Mouse (Mus musculus) CH12.LX (cell line): ENCODE results near the gene Dnajc17. TPM values are rescaled to one million over a fixed set of nuclear protein-coding genes. Genes with fewer than 3 reads are reported as not detected.

ENCODE experiments used
- DNase-seq: peaks from one replicate; pipeline ENCODE4 v3.0.0-alpha.2; 2013; ENCODE audit errors: extremely low read depth
- H3K27ac ChIP-seq: 2 replicates; pipeline ENCODE4 v1.5.1; 2012; ENCODE audit warnings: low read depth, mild to moderate bottlenecking, control low read depth, moderate library complexity; ENCODE audit not compliant: insufficient read depth
- H3K27me3 ChIP-seq: replicated peaks from 2 replicates; pipeline ENCODE3; 2012; ENCODE audit warnings: inconsistent platforms
- H3K36me3 ChIP-seq, 2 experiments: replicated peaks in 1 of 2; 2 replicates each; pipeline versions ENCODE3 to v1.6.1; 2012; ENCODE audit warnings: inconsistent platforms in 1 of 2, low read length in 1 of 2, mild to moderate bottlenecking in 1 of 2, mixed read lengths in 1 of 2, moderate library complexity in 1 of 2; ENCODE audit not compliant: control insufficient read depth in 1 of 2, insufficient read depth in 1 of 2
- H3K4me1 ChIP-seq, 2 experiments: 2 replicates each; pipeline ENCODE4 v1.6.1; 2012; ENCODE audit warnings: inconsistent platforms in 1 of 2, moderate library complexity in 1 of 2; ENCODE audit not compliant: insufficient read depth in 2 of 2, control insufficient read depth in 1 of 2
- H3K4me2 ChIP-seq: 2 replicates; pipeline ENCODE4 v1.6.1; 2012; ENCODE audit warnings: low read depth, mild to moderate bottlenecking, control low read depth; ENCODE audit not compliant: poor library complexity, insufficient read depth, severe bottlenecking
- H3K4me3 ChIP-seq, 3 experiments: fragments of 150-350 bp in 1 of 3; sonication (generic) in 1 of 3; replicated peaks in 1 of 3; 2 replicates each; pipeline versions ENCODE3 to v1.5.1; 2011 to 2012; ENCODE audit warnings: low read depth in 2 of 3, low read length in 2 of 3, mild to moderate bottlenecking in 2 of 3, moderate library complexity in 2 of 3, control low read depth in 1 of 3, improper control_type of control experiment in 1 of 3, inconsistent platforms in 1 of 3, mixed read lengths in 1 of 3; ENCODE audit not compliant: poor library complexity in 1 of 3
- H3K79me2 ChIP-seq: replicated peaks from 2 replicates; pipeline ENCODE4 v1.6.1; 2012; ENCODE audit warnings: mild to moderate bottlenecking, moderate library complexity; ENCODE audit not compliant: control insufficient read depth, poor library complexity, insufficient read depth, severe bottlenecking; ENCODE audit errors: extremely low read depth
- H3K9ac ChIP-seq: 2 replicates; pipeline ENCODE4 v1.6.1; 2012; ENCODE audit warnings: low read depth, mild to moderate bottlenecking, control low read depth, moderate library complexity; ENCODE audit not compliant: insufficient read depth
- H3K9me3 ChIP-seq: replicated peaks from 2 replicates; pipeline ENCODE3; 2012; ENCODE audit warnings: low read length, inconsistent platforms, mixed read lengths
- BHLHE40 ChIP-seq: IDR thresholded peaks from 2 replicates; pipeline ENCODE4 v1.6.1; 2011; ENCODE audit warnings: mild to moderate bottlenecking, low read depth, low read length, improper control_type of control experiment
- CHD1 ChIP-seq: IDR thresholded peaks from 2 replicates; pipeline ENCODE4 v1.6.1; 2012; ENCODE audit warnings: low read depth, low read length, improper control_type of control experiment, inconsistent platforms
- CTCF ChIP-seq, 2 experiments: IDR thresholded peaks in 1 of 2; conservative IDR thresholded peaks in 1 of 2; 2 replicates each; pipeline ENCODE4 v1.5.1; 2011 to 2012; ENCODE audit warnings: low read depth in 2 of 2, low read length in 2 of 2, improper control_type of control experiment in 1 of 2, inconsistent platforms in 1 of 2, mild to moderate bottlenecking in 1 of 2, moderate library complexity in 1 of 2
- ELF1 ChIP-seq: IDR thresholded peaks from 2 replicates; pipeline ENCODE4 v1.6.1; 2014; ENCODE audit warnings: low read depth, mild to moderate bottlenecking, inconsistent platforms, low read length, improper control_type of control experiment
- ETS1 ChIP-seq: conservative IDR thresholded peaks from 2 replicates; pipeline ENCODE4 v1.6.1; 2012; ENCODE audit warnings: low read depth, mild to moderate bottlenecking, inconsistent platforms, low read length, improper control_type of control experiment, moderate library complexity
- HCFC1 ChIP-seq: IDR thresholded peaks from 2 replicates; pipeline ENCODE4 v1.6.1; 2012; ENCODE audit warnings: low read depth, mild to moderate bottlenecking, inconsistent platforms, low read length, improper control_type of control experiment
- JUND ChIP-seq: conservative IDR thresholded peaks from 2 replicates; pipeline ENCODE4 v1.6.1; 2011; ENCODE audit warnings: low read depth, low read length, improper control_type of control experiment
- MAFK ChIP-seq: IDR thresholded peaks from 2 replicates; pipeline ENCODE4 v1.6.1; 2011; ENCODE audit warnings: low read length, improper control_type of control experiment; ENCODE audit not compliant: insufficient replicate concordance
- MAX ChIP-seq: IDR thresholded peaks from 2 replicates; pipeline ENCODE4 v1.6.1; 2011; ENCODE audit warnings: low read length, improper control_type of control experiment
- MEF2A ChIP-seq: IDR thresholded peaks from 2 replicates; pipeline ENCODE4 v1.6.1; 2014; ENCODE audit warnings: low read depth, mild to moderate bottlenecking, inconsistent platforms, low read length, improper control_type of control experiment, borderline replicate concordance
- NRF1 ChIP-seq: IDR thresholded peaks from 2 replicates; pipeline ENCODE4 v1.6.1; 2014; ENCODE audit warnings: low read depth, mild to moderate bottlenecking, inconsistent platforms, low read length, improper control_type of control experiment, moderate library complexity
- PAX5 ChIP-seq: IDR thresholded peaks from 2 replicates; pipeline ENCODE4 v1.6.1; 2012; ENCODE audit warnings: low read length, inconsistent platforms, mixed read lengths
- POLR2A ChIP-seq: IDR thresholded peaks from 2 replicates; pipeline ENCODE4 v1.6.1; 2011; ENCODE audit warnings: low read depth, mild to moderate bottlenecking, improper control_type of control experiment, low read length
- POLR2AphosphoS2 ChIP-seq: IDR thresholded peaks from 2 replicates; pipeline ENCODE4 v1.6.1; 2011; ENCODE audit warnings: low read depth, low read length, improper control_type of control experiment
- SIN3A ChIP-seq: IDR thresholded peaks from 2 replicates; pipeline ENCODE4 v1.6.1; 2012; ENCODE audit warnings: low read length, improper control_type of control experiment, inconsistent platforms
- USF1 ChIP-seq: IDR thresholded peaks from 2 replicates; pipeline ENCODE4 v1.6.1; 2014; ENCODE audit warnings: low read depth, mild to moderate bottlenecking, inconsistent platforms, low read length, improper control_type of control experiment
- USF2 ChIP-seq: conservative IDR thresholded peaks from 2 replicates; pipeline ENCODE4 v1.6.1; 2011; ENCODE audit warnings: low read depth, low read length, improper control_type of control experiment
- ZC3H11A ChIP-seq: IDR thresholded peaks from 2 replicates; pipeline ENCODE4 v1.6.1; 2012; ENCODE audit warnings: low read depth, mild to moderate bottlenecking, inconsistent platforms, low read length, improper control_type of control experiment
- dilution Hi-C: fragments of 300-500 bp; cut with MboI; formaldehyde crosslinking; loops from 2 replicates; pipeline ENCODE4 v1.14.3; 2020; ENCODE audit warnings: low sequenced_read_pairs; ENCODE audit not compliant: extremely low pct_unique_long_range_greater_than_20kb, extremely low pct_ligation_motif_present
- in situ Hi-C: fragments of 300-500 bp; cut with MboI; formaldehyde crosslinking; loops from 3 replicates; pipeline ENCODE4 v1.14.3; 2019; ENCODE audit warnings: low sequenced_read_pairs, low pct_ligation_motif_present, low pct_unique_long_range_greater_than_20kb, mixed read lengths
- polyA plus RNA-seq: library from polyadenylated mRNA; unstranded; fragments of >175 nt; gene quantifications from 2 replicates; pipeline ENCODE4 v1.2.1, GENCODE M21; 2012; ENCODE audit warnings: low read depth; ENCODE audit not compliant: insufficient read length
- total RNA-seq, 2 experiments: library from RNA; depleted of rRNA; stranded (reverse); fragments of 300-350 nt in 1 of 2; fragments of >200 nt in 1 of 2; gene quantifications; 2 replicates each; pipeline ENCODE4 v1.2.3; 2012 to 2014

The Dnajc17 gene
- total and polyA plus RNA-seq, 3 experiments, result 15.3 to 22.9 (median 19.8) TPM

- 0 out of 2 replicates have a peak, but pooled peaks have one; percentile 18 for TF ChIP-seq ELF1
- TF ChIP-seq ZC3H11A, result peak; percentile 71
- TF ChIP-seq JUND, result no peak
- TF ChIP-seq USF1, result no peak
- TF ChIP-seq SIN3A, result peak; percentile 42; the same call in 1 of the 2 replicates
- no peak for TF ChIP-seq NRF1
- no peak for TF ChIP-seq POLR2AphosphoS2
- TF ChIP-seq CTCF (conservative IDR thresholded peaks at IDR 0.05 in 1 of 2, IDR thresholded peaks at IDR 0.05 in 1 of 2; ENCODE audit: low read depth in 2 of 2, low read length in 2 of 2), result peak; percentile 89 to 97
- TF ChIP-seq MEF2A, result 0 out of 2 replicates have a peak, but pooled peaks have one; percentile 47
- TF ChIP-seq ETS1, result no peak; the same call in 1 of the 2 replicates
- TF ChIP-seq PAX5, result no peak
- TF ChIP-seq MAFK, result peak; percentile 70; the same call in 1 of the 2 replicates
- peak; percentile 34; the same call in 1 of the 2 replicates for TF ChIP-seq HCFC1
- TF ChIP-seq USF2, result no peak
- TF ChIP-seq, all 38 proteins: peak for 15
These were observed 42.4 kb upstream of the Dnajc17 start (continued) for GRCm38 (mm10) chr2:119250826-119251478.

GRCm38 (mm10) chr2:119250377-119250776 is 41.8 kb upstream of the Dnajc17 start:
- no peak overlapping the region for H3K4me3 ChIP-seq
- H3K9me3 ChIP-seq, result no peaks in the 10 kb centered on the region
- H3K36me3 ChIP-seq, result no peaks in the 10 kb centered on the region
- in situ Hi-C loops, result loop anchor here (5.0 kb wide), 1 partner anchor 37 kb away; the partner anchor contains the start of gene Vps18
- 0 out of 2 replicates have a peak overlapping the region, but pooled peaks have one; percentile 30 for H3K4me2 ChIP-seq
- peaks cover 24% of the 10 kb centered on the region for H3K27me3 ChIP-seq
- DNase-seq, result no peak
- dilution Hi-C loops, result no loop called here
- no peaks in the 10 kb centered on the region for H3K79me2 ChIP-seq
- H3K4me1 ChIP-seq, result peaks cover 3 to 16% of the 10 kb centered on the region in 2 experiments; a peak in 3 of 4 replicates
- TF ChIP-seq CHD1 (no peak), USF1 (no peak), JUND (no peak), BHLHE40 (no peak), POLR2A (no peak), PAX5 (no peak), MEF2A (no peak), MAX (no peak), NRF1 (no peak)
- TF ChIP-seq, all 38 proteins: peak for 0
- Histone ChIP-seq H3K9ac (no peak overlapping the region), H3K27ac (no peak overlapping the region)
